Mouse (Mus musculus): Measurements from ENCODE around the gene Myh14.

DNA sequence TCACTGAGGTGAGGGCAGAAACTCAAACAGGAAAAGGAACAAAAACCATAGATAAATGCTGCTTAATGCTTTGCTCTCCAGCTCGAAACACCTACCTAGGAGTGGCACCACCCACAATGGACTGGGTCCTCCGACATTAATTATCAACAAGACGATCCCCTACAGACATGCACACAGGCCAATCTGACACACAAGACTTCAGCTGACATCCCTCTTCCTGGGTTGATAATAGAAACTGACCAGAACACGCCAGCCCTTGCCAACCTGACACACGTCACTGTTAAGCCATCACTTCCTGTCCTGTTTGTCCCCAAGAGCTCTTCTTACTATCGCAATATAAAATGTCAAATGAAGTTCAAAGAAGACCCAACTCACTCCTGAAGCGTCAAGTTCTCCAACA, 19.2 kb downstream of the Myh14 start:
- no peak for TF ChIP-seq MAX (IDR thresholded peaks at IDR 0.05; ENCODE audit: low read length)
- no peak for TF ChIP-seq POLR2A (IDR thresholded peaks at IDR 0.05; ENCODE audit: low read depth, low read length)
- no peak for TF ChIP-seq BHLHE40 (IDR thresholded peaks at IDR 0.05; ENCODE audit: low read depth, low read length)
- TF ChIP-seq ZNF384 (IDR thresholded peaks at IDR 0.05; ENCODE audit: low read depth, low read length), result no peak
- TF ChIP-seq USF1 (IDR thresholded peaks at IDR 0.05; ENCODE audit: low read depth, low read length), result no peak
- no peak for TF ChIP-seq MAFK (IDR thresholded peaks at IDR 0.05; ENCODE audit: insufficient replicate concordance, low read length)
- no peak for TF ChIP-seq CTCF (conservative IDR thresholded peaks at IDR 0.05 in 1 of 2, IDR thresholded peaks at IDR 0.05 in 1 of 2; ENCODE audit: low read depth in 2 of 2, low read length in 2 of 2)
- no peak for TF ChIP-seq TCF12 (IDR thresholded peaks at IDR 0.05; ENCODE audit: low read depth, low read length)
- no peak for TF ChIP-seq ETS1 (conservative IDR thresholded peaks at IDR 0.05; ENCODE audit: low read depth, low read length)

Data from CH12.LX (cell line).